Mouse (Mus musculus): ENCODE data around the gene Zfp800. TPM values are rescaled to one million over a fixed set of nuclear protein-coding genes. Genes with fewer than 3 reads are reported as not detected.

Gene Zfp800
- polyA plus RNA-seq, 1 experiment, result 3.0 TPM

DNA sequence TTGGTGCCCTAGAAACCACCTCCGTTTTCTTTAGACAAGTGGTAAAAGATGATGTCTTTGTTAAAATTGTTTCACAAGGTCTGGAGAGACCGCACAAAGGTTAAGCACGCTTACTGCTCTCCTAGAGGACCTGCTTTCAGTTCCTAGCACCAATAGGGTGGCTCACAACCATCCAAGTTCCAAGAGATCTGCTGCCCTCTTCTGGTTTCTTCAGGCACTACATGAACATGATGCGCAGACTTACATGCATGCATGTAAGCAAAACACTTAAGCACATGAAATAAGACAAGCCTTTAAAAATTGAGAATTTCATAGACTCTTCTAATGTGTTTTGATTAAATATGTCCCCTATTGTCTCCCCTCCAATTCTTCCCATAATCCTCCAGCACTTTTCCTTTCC lies 2.0 kb upstream of the Zfp800 start:
- Histone ChIP-seq H3K4me1 (ENCODE audit: control insufficient read depth, insufficient read depth, low read length) (no peaks in the 10 kb centered on the region; the same call in 1 of the 2 replicates), H3K4me3 (replicated peaks; ENCODE audit: extremely low read depth, low read depth, low read length) (no peak overlapping the region)
- TF ChIP-seq CTCF (IDR thresholded peaks at IDR 0.05; ENCODE audit: insufficient read depth, low read length) (no peak), POLR2A (IDR thresholded peaks at IDR 0.05; ENCODE audit: borderline replicate concordance, extremely low read depth, low read depth, low read length) (no peak)
- 91% methylated on average over 4 of the region's 4 CpGs for WGBS
- DNase-seq, result no peak

- H3K4me3 ChIP-seq (replicated peaks; ENCODE audit: extremely low read depth, low read depth, low read length), result no peak overlapping the region
- TF ChIP-seq CTCF (IDR thresholded peaks at IDR 0.05; ENCODE audit: insufficient read depth, low read length) (no peak), POLR2A (IDR thresholded peaks at IDR 0.05; ENCODE audit: borderline replicate concordance, extremely low read depth, low read depth, low read length) (no peak)
- 84% methylated on average over 3 of the region's 3 CpGs for WGBS
- no peak for DNase-seq
- H3K4me1 ChIP-seq (ENCODE audit: control insufficient read depth, insufficient read depth, low read length), result no peaks in the 10 kb centered on the region; the same call in 1 of the 2 replicates
Measured at GRCm38 (mm10) chr6:28398726-28399125, 921 bp upstream of the Zfp800 start.

DNA sequence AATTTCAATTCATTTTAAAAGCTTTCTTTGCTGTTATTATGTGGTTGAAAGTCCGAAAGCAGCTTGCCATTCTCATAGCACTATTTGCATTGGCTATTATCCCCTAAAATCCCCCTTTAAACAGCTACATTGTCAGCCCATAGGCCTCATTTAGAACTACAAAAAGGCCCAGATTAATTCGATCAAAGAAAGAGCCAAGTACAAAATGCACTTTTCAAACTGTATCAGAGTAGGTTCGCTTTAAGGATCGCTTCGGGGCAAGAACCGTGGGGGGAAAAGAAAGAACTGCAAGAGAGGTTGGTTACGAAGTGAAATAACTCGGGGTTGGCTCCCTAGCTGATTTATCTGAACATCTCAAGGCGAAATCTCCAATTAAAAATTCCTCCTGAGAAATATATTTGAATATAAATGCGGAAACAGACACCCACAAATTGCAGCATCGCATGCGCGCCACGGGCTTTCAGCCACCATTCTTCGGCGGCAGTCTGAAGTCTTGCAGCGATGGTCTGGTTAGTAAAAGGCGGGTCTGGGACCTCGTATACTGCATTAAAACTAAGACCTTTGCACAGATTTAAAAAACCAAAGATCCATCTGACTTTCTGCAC lies 850 bp downstream of the Zfp800 start:
- Histone ChIP-seq H3K4me3 (replicated peaks; ENCODE audit: extremely low read depth, low read depth, low read length) (no peak overlapping the region), H3K4me1 (ENCODE audit: control insufficient read depth, insufficient read depth, low read length) (no peaks in the 10 kb centered on the region; the same call in 1 of the 2 replicates)
- 5% methylated on average over 19 of the region's 19 CpGs for WGBS
- TF ChIP-seq CTCF (IDR thresholded peaks at IDR 0.05; ENCODE audit: insufficient read depth, low read length), result no peak
- TF ChIP-seq POLR2A (IDR thresholded peaks at IDR 0.05; ENCODE audit: borderline replicate concordance, extremely low read depth, low read depth, low read length), result no peak
- no peak for DNase-seq

DNA sequence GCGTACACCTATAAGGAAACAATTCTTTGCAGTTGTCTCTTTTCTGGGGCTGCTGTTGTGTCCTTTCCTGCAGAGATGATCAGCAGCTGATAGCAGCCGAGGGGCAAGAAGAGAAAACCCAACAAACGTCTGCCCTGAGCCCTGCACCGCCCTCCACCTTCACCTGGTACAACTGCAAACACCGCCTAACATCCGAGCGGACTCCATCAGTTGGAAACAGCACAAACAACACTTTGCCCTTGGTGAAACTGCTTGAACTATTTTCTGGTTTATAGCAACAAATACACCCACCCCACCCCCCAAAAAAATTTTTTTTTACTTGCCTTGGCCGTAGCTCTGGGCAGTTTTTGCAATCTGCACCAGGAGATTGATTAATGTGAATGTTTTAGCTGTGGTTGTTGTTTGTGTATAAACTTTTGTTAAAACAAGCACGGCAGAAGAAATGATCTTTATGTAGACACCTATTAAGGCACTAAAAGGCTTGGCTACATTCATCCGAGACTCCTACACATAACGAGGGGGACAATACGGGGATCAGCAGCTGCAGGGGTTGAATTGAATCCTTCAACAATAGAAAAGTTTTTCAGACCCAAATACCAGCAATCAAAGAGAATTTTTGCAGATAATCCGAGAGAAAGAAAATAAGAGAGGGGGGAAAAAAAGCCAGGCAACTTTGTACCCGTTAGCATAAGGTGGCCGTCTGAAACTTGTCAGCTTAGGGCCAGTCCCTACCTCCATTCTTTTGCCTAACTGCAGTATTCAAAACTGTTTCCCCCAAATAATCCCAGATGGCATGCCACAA lies 1.6 kb downstream of the Zfp800 start:
- no peaks in the 10 kb centered on the region; the same call in 1 of the 2 replicates for H3K4me1 ChIP-seq (ENCODE audit: control insufficient read depth, insufficient read depth, low read length)
- no peak overlapping the region for H3K4me3 ChIP-seq (replicated peaks; ENCODE audit: extremely low read depth, low read depth, low read length)
- DNase-seq, result no peak
- WGBS, result 48% methylated on average over 15 of the region's 15 CpGs
- TF ChIP-seq POLR2A (IDR thresholded peaks at IDR 0.05; ENCODE audit: borderline replicate concordance, extremely low read depth, low read depth, low read length) (no peak), CTCF (IDR thresholded peaks at IDR 0.05; ENCODE audit: insufficient read depth, low read length) (no peak)

DNA sequence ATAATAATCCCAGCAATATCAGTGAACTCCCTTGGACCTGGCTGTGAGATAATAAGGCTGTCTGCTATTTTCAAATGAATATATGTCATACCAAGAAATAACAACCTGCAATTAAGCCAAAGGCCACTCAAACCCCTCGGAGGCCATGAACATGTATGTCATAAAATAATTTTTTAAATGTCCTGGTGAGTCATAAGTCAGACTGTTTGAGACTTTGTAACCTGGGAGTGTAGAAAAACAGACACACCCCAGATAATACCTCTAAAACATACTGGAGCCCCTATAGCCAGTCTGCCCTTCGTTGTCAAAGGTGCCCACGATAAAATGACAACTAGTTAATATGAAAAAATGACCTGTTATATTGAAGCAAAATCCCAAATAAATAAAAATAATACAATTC lies 8.8 kb downstream of the Zfp800 start:
- DNase-seq, result no peak
- Histone ChIP-seq H3K4me1 (ENCODE audit: control insufficient read depth, insufficient read depth, low read length) (no peaks in the 10 kb centered on the region), H3K4me3 (replicated peaks; ENCODE audit: extremely low read depth, low read depth, low read length) (no peak overlapping the region)
- TF ChIP-seq POLR2A (IDR thresholded peaks at IDR 0.05; ENCODE audit: borderline replicate concordance, extremely low read depth, low read depth, low read length), result no peak
- no peak for TF ChIP-seq CTCF (IDR thresholded peaks at IDR 0.05; ENCODE audit: insufficient read depth, low read length)
- WGBS, result 78% methylated on average over 3 of the region's 3 CpGs

- H3K4me3 ChIP-seq (replicated peaks; ENCODE audit: extremely low read depth, low read depth, low read length), result no peak overlapping the region
- TF ChIP-seq POLR2A (IDR thresholded peaks at IDR 0.05; ENCODE audit: borderline replicate concordance, extremely low read depth, low read depth, low read length) (no peak), CTCF (IDR thresholded peaks at IDR 0.05; ENCODE audit: insufficient read depth, low read length) (no peak)
- 68% methylated on average over 3 of the region's 3 CpGs for WGBS
- no peaks in the 10 kb centered on the region for H3K4me1 ChIP-seq (ENCODE audit: control insufficient read depth, insufficient read depth, low read length)
- no peak for DNase-seq
Measured at GRCm38 (mm10) chr6:28385169-28385568, 12.6 kb downstream of the Zfp800 start.

GRCm38 (mm10) chr6:28381983-28382382 lies 15.8 kb downstream of the Zfp800 start:
- 41% methylated on average over 4 of the region's 4 CpGs for WGBS
- no peak overlapping the region for H3K4me3 ChIP-seq (replicated peaks; ENCODE audit: extremely low read depth, low read depth, low read length)
- no peaks in the 10 kb centered on the region for H3K4me1 ChIP-seq (ENCODE audit: control insufficient read depth, insufficient read depth, low read length)
- TF ChIP-seq CTCF (IDR thresholded peaks at IDR 0.05; ENCODE audit: insufficient read depth, low read length) (no peak), POLR2A (IDR thresholded peaks at IDR 0.05; ENCODE audit: borderline replicate concordance, extremely low read depth, low read depth, low read length) (no peak)
- no peak for DNase-seq

- WGBS, result 74% methylated on average over 6 of the region's 6 CpGs
- Histone ChIP-seq H3K4me1 (ENCODE audit: control insufficient read depth, insufficient read depth, low read length) (no peaks in the 10 kb centered on the region), H3K4me3 (replicated peaks; ENCODE audit: extremely low read depth, low read depth, low read length) (no peak overlapping the region)
- DNase-seq, result no peak
- no peak for TF ChIP-seq POLR2A (IDR thresholded peaks at IDR 0.05; ENCODE audit: borderline replicate concordance, extremely low read depth, low read depth, low read length)
- no peak for TF ChIP-seq CTCF (IDR thresholded peaks at IDR 0.05; ENCODE audit: insufficient read depth, low read length)
Measured at GRCm38 (mm10) chr6:28369966-28370683, 27.7 kb downstream of the Zfp800 start.

DNA sequence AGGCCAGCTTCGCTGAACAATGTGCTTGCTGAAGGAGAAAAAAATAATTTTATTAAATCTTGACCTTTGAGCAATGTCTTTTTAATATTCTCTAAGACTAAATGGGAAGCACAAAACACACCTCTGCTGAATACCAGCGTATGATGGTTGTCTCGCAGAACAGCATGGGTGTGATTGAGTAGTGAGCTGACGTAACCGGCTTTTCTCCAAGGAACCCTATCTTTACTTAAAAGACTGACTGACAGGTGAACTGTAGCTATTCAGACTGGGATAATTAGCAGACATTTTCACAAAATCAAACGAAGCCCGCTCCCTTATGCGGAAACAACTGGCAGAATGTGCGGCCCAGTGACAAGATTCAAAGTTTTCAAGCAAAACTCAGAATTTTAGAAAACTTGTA lies 30.2 kb downstream of the Zfp800 start:
- Histone ChIP-seq H3K4me3 (replicated peaks; ENCODE audit: extremely low read depth, low read depth, low read length) (no peak overlapping the region), H3K4me1 (ENCODE audit: control insufficient read depth, insufficient read depth, low read length) (no peaks in the 10 kb centered on the region)
- TF ChIP-seq POLR2A (IDR thresholded peaks at IDR 0.05; ENCODE audit: borderline replicate concordance, extremely low read depth, low read depth, low read length) (no peak), CTCF (IDR thresholded peaks at IDR 0.05; ENCODE audit: insufficient read depth, low read length) (no peak)
- 92% methylated on average over 9 of the region's 9 CpGs for WGBS
- DNase-seq, result no peak
